Mouse (Mus musculus): ENCODE results near the gene Ccdc88c.

Ccdc88c gene

DNA sequence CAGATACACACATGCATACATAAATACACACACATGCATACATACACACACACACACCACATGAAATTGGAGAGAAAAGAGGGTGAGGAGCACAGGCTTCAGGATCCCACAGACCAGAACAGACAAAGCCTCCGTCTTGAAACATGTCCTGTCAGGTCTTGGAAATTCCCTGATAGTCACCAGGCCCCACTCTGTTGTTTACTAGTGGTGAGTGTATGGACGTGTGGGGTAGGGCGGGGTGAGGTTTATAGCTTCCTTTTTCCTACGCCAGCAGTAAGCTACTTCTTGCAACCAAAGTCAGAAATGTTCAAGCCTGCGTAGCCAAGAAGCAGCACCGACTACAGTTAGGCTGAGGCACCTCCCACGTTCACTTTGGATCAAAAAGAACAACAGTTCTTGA lies 145.7 kb downstream of the Ccdc88c start:
- ATAC-seq (ENCODE audit: low TSS enrichment), result no peak

DNA sequence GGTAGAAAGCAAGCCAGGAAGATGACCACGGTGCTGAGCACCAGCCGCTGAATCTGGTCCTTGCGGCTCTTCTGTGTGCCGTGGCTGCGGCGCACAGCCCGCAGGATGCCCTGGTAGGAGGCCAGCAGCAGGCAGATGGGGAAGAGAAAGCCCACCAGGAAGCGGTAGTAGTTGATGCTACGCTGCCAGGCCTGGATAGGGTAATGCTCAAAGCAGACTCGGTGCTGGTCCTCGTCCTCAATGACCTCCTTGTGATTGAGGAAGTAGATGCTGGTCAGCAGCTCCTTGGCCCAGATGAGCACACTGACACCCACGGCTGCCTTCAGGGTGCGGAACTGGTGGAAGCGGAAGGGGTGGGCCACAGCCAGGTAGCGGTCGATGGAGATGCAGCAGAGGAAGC lies 150.3 kb downstream of the Ccdc88c start:
- no peak for ATAC-seq (ENCODE audit: low TSS enrichment)

DNA sequence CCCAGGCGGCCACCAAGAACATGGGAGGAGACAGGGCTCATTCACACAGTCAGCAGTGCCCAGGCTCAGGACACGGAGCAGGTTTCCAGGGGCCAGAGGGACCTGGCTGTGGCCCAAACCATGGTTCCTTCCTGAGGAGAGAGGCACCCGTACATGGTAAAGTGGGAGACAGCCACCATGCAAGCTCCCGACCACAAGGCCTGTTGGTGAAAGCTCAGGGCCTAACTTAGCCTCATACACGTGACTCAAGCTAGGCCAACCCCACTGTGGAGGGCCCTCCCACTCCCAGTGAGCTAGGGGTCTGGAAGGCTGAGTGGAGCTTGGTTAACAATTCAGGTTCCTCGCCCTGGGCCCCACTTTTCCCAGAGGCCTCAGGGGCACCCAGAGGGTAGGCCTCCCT lies 150.9 kb downstream of the Ccdc88c start:
- no peak for ATAC-seq (ENCODE audit: low TSS enrichment)

DNA sequence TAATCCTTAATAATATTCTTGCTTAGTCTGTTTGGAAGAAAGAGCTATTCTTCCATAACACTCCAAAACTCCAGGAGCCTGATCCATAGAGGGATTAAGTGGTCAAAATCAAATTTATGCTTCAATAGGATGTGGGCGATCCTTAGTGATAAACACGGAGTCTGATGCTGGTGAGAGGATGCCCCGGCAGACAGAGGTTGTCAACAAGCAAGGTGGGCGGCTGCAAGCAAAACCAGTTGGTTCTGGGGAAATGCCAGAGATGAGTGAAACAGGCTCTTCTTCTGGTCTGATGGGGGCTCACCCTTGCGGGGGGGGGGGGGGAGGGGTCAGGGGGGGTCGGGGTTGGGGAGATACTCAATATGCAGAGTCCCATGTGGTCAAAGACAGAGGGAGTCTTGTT lies 152.9 kb downstream of the Ccdc88c start:
- ATAC-seq (ENCODE audit: low TSS enrichment), result 0 out of 2 replicates have a peak, but pooled peaks have one; percentile 4

DNA sequence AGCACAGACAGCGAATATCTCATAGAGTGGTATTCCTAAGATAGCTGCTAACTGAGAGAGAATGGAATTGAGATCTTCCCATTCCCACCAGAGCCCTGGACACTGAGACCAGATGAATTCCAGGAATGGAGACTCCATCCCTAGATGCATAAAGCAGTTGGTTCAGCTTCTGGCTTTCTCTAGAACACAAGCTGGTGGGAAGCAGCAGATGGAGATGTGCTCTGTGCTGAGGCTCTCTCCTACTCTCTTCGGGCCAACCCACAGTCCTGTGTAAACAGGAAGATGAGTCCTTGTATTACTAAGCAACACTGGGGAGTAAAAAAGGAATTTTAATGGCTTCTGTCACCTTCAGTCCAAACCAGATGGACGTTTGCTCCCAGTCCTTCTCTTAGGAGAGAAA lies 153.3 kb downstream of the Ccdc88c start:
- ATAC-seq (ENCODE audit: low TSS enrichment), result peak; percentile 97

DNA sequence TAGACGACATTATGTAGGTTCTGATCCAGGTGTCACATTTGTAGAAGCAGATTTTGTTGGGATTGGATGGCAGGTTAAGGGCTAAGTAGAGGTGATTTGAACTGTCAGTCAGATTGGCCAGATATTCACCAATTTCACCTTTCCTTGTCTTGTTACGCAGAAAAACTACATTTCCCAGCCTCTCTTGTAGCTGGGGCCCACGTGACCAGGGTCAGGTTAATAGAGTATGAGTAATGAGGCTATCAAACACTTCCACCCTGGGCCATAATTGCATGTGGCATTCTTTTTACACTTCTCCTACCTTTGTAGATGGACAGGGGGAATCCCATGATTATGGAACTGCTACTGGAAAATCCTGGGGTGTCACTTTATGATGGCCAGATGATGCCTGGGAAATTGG lies 155.2 kb downstream of the Ccdc88c start:
- ATAC-seq (ENCODE audit: low TSS enrichment), result no peak

DNA sequence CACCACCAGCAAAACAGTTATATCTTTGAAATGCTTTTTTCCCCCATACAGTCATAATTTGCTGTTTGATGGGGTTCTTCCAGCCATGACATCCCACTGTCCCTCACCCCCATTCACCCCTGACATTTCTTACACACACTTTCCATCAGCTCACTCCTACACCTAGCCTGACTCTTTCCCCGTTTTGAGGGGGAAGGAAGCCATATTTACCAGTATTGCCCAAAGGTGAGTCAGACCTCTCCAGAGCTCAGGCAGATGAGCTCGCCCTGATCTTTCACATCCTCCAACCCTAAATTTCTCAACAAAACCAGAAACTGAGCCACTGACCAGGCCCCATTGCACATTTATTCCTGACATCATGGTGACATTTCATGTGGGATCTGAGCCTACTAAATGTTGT lies 157.0 kb downstream of the Ccdc88c start:
- ATAC-seq (ENCODE audit: low TSS enrichment), result no peak

DNA sequence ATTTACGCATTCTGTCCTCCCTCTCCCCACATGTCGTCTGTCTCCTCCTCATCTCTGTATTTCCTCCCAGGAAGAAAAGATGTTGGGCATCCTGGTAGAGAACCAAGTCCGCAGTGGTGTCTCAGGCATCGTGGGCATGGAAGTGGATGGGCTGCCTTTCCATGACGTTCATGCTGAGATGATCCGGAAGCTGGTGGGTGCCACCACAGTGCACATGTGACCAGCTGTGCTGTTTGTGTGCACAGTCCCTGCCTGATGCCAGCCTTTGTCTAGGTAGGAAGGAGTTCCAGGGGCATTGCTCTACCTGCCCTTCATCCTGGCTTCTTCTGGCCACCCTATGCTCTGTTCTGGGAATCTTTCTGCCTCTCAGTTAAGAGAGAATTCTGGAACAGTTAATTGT lies 157.6 kb downstream of the Ccdc88c start:
- no peak for ATAC-seq (ENCODE audit: low TSS enrichment)

DNA sequence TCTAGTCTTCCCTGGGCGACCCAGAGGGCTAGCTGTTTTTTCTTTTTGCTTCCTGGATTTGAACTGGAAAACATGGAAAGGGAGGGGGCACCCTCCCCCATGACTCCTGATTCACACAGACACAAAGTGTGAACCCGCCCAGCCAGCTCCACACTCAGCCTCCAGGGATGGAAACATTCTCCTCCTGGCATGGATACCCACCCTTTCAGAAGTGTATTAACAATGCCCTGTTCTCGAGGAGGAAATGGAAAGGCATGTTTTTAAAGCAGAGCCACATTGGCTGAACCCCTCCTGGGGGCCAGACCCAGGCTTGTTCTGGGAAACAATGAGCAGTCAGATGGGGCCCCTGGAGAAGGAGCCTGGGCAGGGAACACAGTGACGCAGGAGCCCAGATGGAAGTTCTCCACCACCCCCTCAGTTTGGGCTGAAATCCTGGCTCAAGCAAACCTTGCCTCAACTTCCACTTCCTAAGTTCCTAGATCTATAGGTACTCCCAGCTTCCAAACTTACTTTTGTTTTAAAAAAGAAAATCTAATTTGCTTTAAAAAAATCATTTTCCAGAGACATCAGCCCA lies 160.7 kb downstream of the Ccdc88c start:
- ATAC-seq (ENCODE audit: low TSS enrichment), result peak; percentile 70

DNA sequence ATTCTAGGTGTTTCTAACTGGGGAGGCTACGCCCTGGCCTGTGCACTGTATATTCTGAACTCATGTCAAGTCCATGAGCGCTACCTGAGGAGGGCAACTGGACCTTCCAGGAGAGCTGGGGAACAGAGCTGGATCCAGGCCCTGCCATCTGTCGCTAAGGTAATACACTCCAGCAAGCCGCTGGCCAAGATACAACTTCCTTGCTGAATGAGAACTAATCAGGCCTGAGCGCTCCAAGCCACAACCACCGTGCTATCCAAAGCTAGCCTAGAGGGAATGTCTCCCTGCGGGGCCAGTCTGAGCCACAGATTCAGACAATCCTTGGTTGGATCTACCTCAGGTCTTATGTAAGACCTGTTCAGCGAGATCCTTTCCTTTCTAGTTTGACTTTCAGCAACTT lies 161.8 kb downstream of the Ccdc88c start:
- ATAC-seq (ENCODE audit: low TSS enrichment), result peak; percentile 45; the same call in 1 of the 2 replicates

DNA sequence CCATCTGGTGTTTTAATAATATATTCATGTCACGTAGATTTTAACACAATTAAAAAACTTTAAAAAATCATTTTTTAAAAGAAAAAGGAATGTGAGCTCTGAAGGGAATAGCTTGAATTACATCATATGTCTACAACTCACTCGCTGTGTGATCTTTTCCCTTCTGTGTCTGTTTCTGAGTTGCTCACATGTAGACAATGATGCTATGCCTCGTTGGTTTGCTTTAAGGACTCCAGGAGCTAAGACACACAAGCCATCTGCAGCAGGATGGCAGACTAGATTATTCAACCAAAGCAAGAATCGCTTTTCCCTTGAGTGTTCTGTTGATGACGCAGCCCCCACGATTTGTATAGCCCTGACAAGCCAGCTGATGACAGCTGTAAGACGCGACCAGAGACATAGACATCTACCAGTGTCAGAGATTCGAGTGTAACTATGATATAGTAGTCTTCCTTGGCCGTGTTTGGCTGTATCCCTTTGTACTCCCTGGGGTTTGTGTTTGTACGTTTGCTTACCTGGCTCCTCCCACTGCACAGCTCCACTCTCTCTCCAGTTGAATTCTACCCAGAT lies 163.3 kb downstream of the Ccdc88c start:
- no peak for ATAC-seq (ENCODE audit: low TSS enrichment)

DNA sequence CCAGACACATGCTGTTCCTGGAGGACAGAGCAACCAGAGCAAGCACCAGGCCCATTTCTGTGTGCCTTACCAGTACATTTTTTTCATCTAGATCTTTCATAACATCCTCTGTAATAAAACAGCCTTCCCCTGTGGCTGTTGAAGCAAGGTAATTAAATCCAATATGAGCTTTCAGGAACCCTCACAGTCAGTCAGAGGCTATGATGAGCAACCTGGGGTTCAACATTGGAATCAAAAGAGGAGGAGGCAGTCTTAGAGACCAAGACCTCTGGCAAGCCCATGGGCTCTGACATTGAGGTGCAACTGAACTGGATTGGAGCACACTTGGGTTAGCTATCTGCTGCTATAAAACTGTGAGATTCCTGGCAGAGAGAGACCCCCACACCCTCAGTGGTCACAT lies 163.8 kb downstream of the Ccdc88c start:
- no peak for ATAC-seq (ENCODE audit: low TSS enrichment)

DNA sequence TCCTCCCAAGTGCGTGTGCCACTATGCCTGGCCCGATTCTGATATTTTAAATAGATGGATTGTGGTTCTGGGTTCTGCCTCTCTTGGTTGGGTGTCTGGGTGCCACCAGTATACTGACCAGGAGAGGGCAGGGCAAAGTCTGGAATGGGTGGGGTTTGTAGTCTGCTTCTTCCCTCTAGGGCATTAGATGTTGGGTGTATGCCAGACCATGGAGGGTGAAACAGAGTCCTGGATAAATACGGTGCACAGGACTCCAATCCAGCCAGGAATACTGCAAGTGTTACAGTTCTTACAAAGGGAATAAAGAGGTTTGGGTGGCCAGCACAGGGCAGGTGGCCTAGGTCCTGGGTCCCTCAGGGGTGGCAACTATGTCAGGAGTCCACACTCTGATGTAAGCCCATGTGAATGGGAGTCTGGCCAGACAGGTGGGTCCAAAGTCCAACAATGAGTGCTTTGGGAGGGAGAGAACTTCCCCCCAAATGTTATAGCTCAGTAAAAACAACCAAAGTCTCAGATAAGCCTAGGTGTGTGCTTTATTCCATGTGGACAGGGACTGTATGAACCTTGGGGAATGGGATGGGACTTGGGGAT lies 165.9 kb downstream of the Ccdc88c start:
- no peak for ATAC-seq (ENCODE audit: low TSS enrichment)

DNA sequence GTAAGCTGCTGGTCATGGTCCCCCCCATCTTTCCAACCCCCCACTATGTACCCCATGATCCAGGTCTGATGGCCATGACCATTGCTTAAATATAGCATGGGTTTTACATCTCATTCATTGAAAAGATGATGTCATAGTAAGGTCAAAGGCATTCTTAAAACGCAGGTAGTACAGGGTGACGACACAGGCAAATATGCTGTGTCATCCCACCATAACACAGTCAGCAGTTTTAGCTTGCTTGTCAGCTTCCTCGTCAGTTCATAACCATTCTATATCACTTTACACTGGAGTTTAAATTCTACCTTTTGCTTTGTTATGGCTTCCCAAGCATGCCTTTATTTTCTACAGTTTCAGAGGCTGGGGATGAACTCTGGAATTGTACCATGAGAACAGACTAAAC lies 166.6 kb downstream of the Ccdc88c start:
- no peak for ATAC-seq (ENCODE audit: low TSS enrichment)

Measured in frontal cortex, adult (tissue).